In the genomic region with DNA sequence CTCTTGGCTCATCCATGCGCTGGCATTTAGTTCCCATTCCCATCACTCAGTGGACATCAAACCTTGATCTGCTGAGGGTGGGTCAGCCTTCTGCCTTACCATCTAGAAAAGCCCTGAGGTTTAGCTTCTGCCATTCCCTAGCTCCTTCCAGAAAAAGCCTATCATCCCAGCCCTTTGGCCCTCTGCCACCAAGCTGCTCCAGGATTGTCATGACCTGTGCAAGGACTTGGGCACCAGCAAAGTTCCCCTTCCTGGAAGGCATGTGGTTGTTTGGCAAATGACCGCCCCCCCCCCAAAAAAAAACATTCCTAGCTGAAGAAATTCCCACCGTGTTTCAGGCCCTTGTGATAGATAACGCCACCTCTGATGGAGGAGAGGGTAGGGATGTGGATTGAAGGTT, we compare ENCODE assay signal across 11 mouse cellular contexts. TPM values are rescaled to one million over a fixed set of nuclear protein-coding genes. Genes with fewer than 3 reads are reported as not detected.
A peak's percentile ranks its signal among the peaks of the same experiment; 100 is the strongest.
DNase-seq lines count a peak whose midpoint lies in the region; ATAC-seq lines count a peak whose summit lies in the region.
"Had no signal": no experiment of that assay in that cellular context is flagged by ENCODE, and none has a peak within 500 bp of the region (broad histone marks: within the 10 kb centered on the region; RNA-seq: fewer than 3 reads in every experiment).

No protein-coding gene starts in this region.

- no peaks in the 10 kb centered on the region; the same call in 1 of the 2 replicates for H3K9me3 ChIP-seq in kidney, embryonic 14.5 days (ENCODE audit: control insufficient read depth, low read length)
- 0 out of 2 replicates have a peak, but pooled peaks cover 6% of the 10 kb centered on the region for H3K9me3 ChIP-seq in embryonic facial prominence, embryonic 12.5 days
- H3K9me3 ChIP-seq: liver, embryonic 13.5 days had no signal

- no peak overlapping the region for H3K4me3 ChIP-seq in kidney, embryonic 14.5 days (ENCODE audit: low read length)
- no peak overlapping the region for H3K4me3 ChIP-seq in embryonic facial prominence, embryonic 12.5 days
- H3K4me3 ChIP-seq: liver, embryonic 13.5 days had no signal

- H3K4me1 ChIP-seq in kidney, embryonic 14.5 days (ENCODE audit: control insufficient read depth, insufficient read depth, low read length), result peaks cover 11% of the 10 kb centered on the region; the same call in 1 of the 2 replicates
- peaks cover 21% of the 10 kb centered on the region for H3K4me1 ChIP-seq in embryonic facial prominence, embryonic 12.5 days

- 37% methylated on average over 4 of the region's 4 CpGs for WGBS in kidney, embryonic 14.5 days
- WGBS in embryonic facial prominence, embryonic 12.5 days, result 35% methylated on average over 4 of the region's 4 CpGs

- H3K36me3 ChIP-seq in kidney, embryonic 14.5 days (ENCODE audit: control insufficient read depth, insufficient read depth, low read length), result peaks cover 29% of the 10 kb centered on the region
- H3K36me3 ChIP-seq in embryonic facial prominence, embryonic 12.5 days, result peaks cover 27% of the 10 kb centered on the region

- ATAC-seq in kidney, embryonic 14.5 days (ENCODE audit: low FRiP score, low TSS enrichment), result no peak
- no peak; the same call in 1 of the 2 replicates for ATAC-seq in embryonic facial prominence, embryonic 12.5 days (ENCODE audit: insufficient number of reproducible peaks, insufficient read depth, low FRiP score, low TSS enrichment)
- no peak for ATAC-seq in erythroblast, adult 5-6 weeks (replicated peaks; ENCODE audit: low FRiP score, poor library complexity, severe bottlenecking)
- ATAC-seq: inflammation-experienced regulatory T-cells, adult 6 months had no signal

- no peak overlapping the region for H3K9ac ChIP-seq in kidney, embryonic 14.5 days (ENCODE audit: low read depth, low read length)
- 0 out of 2 replicates have a peak overlapping the region, but pooled peaks have one; percentile 7 for H3K9ac ChIP-seq in embryonic facial prominence, embryonic 12.5 days
- H3K9ac ChIP-seq: liver, embryonic 13.5 days had no signal

- H3K4me2 ChIP-seq in kidney, embryonic 14.5 days (replicated peaks; ENCODE audit: low read depth, low read length), result no peak overlapping the region
- no peak overlapping the region; the same call in 1 of the 2 replicates for H3K4me2 ChIP-seq in embryonic facial prominence, embryonic 12.5 days (replicated peaks)
- H3K4me2 ChIP-seq: liver, embryonic 13.5 days had no signal

- peak overlapping the region; percentile 73; the same call in 1 of the 2 replicates for H3K27ac ChIP-seq in kidney, embryonic 14.5 days (ENCODE audit: low read depth, low read length)
- H3K27ac ChIP-seq in embryonic facial prominence, embryonic 12.5 days, result peak overlapping the region; percentile 83
- H3K27ac ChIP-seq: liver, embryonic 13.5 days had no signal

- DNase-seq in cerebellum, postnatal 10 days, result peak; percentile 65 to 67
- DNase-seq in cerebellum, adult 11-12 months, result no peak
- DNase-seq in kidney, adult 18-20 months, result no peak
- peak; percentile 64 to 68 for DNase-seq in kidney, postnatal 4 days
- DNase-seq in urinary bladder, postnatal 10 days (ENCODE audit: low spot score), result no peak
- DNase-seq: B cell, adult 2 months; liver, embryonic 13.5 days had no signal

- H3K27me3 ChIP-seq in kidney, embryonic 14.5 days (ENCODE audit: control insufficient read depth, insufficient read depth, low read length), result no peaks in the 10 kb centered on the region
- no peaks in the 10 kb centered on the region for H3K27me3 ChIP-seq in embryonic facial prominence, embryonic 12.5 days
- H3K27me3 ChIP-seq: liver, embryonic 13.5 days had no signal

RNA-seq across cellular contexts. Expression of a gene that starts 14.1 kb away (rescaled TPM):
- polyA plus RNA-seq in kidney, embryonic 14.5 days (2014; fragmentation: Nextera tagmentation; extraction: Ambion mirVana), result 421 and 542 TPM in 2 replicates
- polyA plus RNA-seq in embryonic facial prominence, embryonic 12.5 days (2016; fragmentation: Nextera tagmentation; extraction: Ambion mirVana), result 942 and 961 TPM in 2 replicates
- total RNA-seq in erythroblast, adult 5-6 weeks (2015; ENCODE audit: low replicate concordance), result 10.8 and 29.7 TPM in 2 replicates
- 26.1 and 41.5 TPM in 2 replicates for total RNA-seq in erythroblast, adult 5-6 weeks (2017; ENCODE audit: low replicate concordance)

RNA-seq across cellular contexts. Expression of a gene that starts 31.2 kb away (rescaled TPM):
- polyA plus RNA-seq in kidney, embryonic 14.5 days (2014; fragmentation: Nextera tagmentation; extraction: Ambion mirVana), result 284 and 300 TPM in 2 replicates
- 288 and 289 TPM in 2 replicates for polyA plus RNA-seq in embryonic facial prominence, embryonic 12.5 days (2016; fragmentation: Nextera tagmentation; extraction: Ambion mirVana)
- 132 and 152 TPM in 2 replicates for total RNA-seq in erythroblast, adult 5-6 weeks (2015; ENCODE audit: low replicate concordance)
- 334 and 394 TPM in 2 replicates for total RNA-seq in erythroblast, adult 5-6 weeks (2017; ENCODE audit: low replicate concordance)

RNA-seq across cellular contexts. Expression of a gene that starts 34.0 kb away (rescaled TPM):
- polyA plus RNA-seq in kidney, embryonic 14.5 days (2014; fragmentation: Nextera tagmentation; extraction: Ambion mirVana), result 0.11 and 0.20 TPM in 2 replicates
- polyA plus RNA-seq in embryonic facial prominence, embryonic 12.5 days (2016; fragmentation: Nextera tagmentation; extraction: Ambion mirVana), result 0.24 and 0.28 TPM in 2 replicates
- 0.77 TPM in 1 of 2 replicates, not detected in the other for total RNA-seq in erythroblast, adult 5-6 weeks (2015; ENCODE audit: low replicate concordance)
- 0.42 TPM in 1 of 2 replicates, not detected in the other for total RNA-seq in erythroblast, adult 5-6 weeks (2017; ENCODE audit: low replicate concordance)

Comparison
In these comparisons a context has a peak if more than half of its experiments do, and no peak if none do; other contexts are left out.
1. DNase-seq: peak in cerebellum, postnatal 10 days (2 of 2) and kidney, postnatal 4 days (2 of 2); none in cerebellum, adult 11-12 months (single experiment), kidney, adult 18-20 months (single experiment) and urinary bladder, postnatal 10 days (single experiment).